Mouse (Mus musculus): ENCODE results near the gene B4galnt4. TPM values are rescaled to one million over a fixed set of nuclear protein-coding genes. Genes with fewer than 3 reads are reported as not detected.

Gene B4galnt4
- not detected for polyA plus RNA-seq (2014; fragmentation: Illumina TruSeq; extraction: RNeasy Lipid Tissue Mini Kit (QIAGEN cat#74804); ENCODE audit: insufficient read depth, low read depth, low replicate concordance)

DNA sequence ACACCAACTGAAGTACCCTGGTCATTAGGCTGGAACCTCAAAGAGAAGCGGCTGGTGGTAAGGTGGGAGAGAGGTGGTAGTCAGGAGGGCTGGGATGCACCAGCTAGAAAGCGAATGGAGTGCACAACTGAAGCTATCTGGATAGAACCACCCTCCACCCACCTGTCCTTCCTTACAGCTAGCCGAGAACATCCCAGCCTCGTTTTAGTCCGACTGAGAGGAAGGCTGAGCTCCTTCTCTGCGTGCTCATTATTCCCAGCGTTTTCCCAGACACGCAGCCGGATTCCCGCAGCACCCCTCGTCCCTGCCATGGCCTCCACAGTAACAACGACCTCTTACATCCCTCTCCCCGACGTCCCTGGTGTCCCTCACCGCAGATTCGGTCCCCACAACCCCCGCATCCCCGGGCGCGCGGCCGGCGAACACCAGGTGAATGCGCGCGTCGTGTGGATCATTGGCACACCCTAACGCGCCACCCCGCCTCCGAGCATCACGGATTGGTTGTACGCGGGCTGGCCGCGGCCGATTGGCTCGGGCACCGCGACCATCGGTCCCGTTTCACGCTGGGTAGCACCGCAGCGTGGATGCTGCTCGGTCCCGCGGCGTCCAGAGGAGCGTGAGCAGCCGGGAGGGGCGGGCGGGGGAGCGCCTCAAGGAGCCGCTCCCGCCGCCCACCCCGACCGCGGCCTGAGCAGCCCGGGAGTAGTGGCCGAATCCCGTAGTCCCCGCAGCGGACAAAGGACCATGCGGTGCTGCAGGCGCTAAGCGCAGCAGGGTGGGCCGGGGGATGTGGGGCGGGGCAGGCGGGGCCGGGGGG is at the start of gene B4galnt4:
Gene B4galnt4 (plus strand): TSS at position 679 of the 817 bp plus-strand sequence.

DNA sequence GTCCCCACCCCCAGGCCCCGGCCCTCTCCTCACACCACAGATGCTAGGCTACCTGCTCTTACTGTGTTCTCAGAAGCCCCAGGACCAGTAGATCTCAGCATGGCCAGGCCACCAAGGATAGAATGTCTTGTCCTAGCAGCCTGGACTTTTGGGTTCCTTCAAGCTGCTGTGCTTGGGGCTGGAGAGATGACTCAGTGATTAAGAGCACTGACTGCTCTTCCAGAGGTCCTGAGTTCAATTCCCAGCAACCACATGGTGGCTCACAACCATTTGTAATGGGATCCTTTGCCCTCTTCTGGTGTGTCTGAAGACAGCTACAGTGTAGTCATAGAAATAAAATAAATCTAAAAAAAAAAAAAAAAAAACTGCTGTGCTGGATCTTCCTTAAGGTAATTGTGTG is 43.1 kb upstream of the B4galnt4 start, which contains the start of gene Ifitm6:
Gene Ifitm6 (minus strand): TSS at position 101 of the 400 bp plus-strand sequence.

DNA sequence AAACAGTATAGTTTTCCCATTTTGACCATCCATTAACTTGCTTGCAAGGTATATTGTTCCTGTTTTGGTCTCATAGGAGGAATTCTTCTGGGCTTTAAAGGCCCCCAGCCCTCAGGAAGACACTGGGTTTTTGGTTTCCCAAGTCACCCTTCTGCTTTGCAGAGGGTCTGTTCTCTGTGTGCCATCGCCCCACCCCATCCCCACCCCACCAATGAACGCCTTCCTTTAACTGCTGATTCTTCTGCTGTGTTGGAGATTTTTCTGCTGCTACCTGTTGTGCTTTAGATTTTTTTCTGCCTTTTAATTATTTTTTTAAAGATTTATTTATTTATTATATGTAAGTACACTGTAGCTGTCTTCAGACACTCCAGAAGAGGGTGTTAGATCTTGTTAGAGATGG is 32.1 kb upstream of the B4galnt4 start, which contains the start of gene Gm17387:
Gene Gm17387 (plus strand): TSS at position 301 of the 400 bp plus-strand sequence.

DNA sequence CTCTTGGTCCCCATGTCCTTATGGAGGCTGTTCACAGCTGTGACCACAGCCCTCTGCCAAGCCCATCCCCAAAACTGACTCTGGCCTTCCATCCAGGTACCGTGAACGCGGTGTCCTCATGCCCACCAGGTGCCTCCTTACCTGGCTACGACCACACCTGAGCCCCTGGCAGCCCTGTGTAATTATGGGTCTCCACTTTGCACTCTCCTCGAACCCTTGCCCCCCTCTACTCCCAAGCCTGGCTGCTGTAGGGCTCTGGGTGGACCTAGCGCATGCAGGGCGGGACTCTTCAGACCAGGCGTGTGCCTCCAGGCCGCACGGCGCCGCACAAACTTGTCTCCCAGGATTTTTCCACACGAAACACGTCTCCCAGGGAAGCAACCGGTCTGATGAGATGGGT is 16.9 kb downstream of the B4galnt4 start, which contains the start of gene Pkp3:
Gene Pkp3 (plus strand): TSS at position 378 of the 400 bp plus-strand sequence.

DNA sequence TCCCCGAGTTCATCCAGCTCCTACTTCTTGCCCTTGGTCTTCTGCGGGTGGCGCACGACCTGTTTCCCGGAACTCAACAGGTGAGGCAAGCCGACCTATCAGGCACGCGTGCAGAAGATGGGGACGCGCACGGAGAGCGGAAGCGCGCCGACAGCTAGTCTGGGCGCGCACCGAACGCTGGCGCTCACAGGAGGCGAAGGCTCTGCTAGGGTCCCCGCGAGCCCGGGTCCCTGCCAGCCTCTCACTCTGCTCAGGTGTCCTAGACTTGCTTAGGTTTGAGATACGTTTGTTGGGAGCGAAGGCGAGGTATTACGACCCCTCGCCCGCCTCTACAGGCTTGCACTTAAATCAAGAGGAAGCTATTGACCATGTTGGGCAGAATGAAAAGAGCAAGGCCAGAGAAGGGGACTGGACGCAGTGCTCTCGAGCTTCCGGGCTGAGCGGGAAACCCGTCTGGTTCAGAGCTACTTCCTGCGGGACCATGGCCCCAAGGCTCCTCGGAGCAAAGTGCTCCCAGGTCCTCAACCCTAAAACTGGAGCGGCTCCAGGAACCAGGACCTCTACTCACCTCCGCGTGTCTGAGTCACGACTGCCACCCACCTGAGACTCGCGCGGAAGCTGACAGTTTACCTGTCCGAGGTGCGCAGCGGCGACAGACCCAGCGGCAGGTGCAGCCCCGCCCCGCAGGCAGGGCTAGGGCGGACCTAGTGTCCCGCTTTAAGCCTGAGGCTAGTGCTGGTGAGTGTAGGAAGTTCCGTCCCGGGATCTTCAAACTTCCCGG is 39.2 kb downstream of the B4galnt4 start, which contains the start of gene Sigirr:
Gene Sigirr (minus strand): TSS at position 662 of the 781 bp plus-strand sequence.

DNA sequence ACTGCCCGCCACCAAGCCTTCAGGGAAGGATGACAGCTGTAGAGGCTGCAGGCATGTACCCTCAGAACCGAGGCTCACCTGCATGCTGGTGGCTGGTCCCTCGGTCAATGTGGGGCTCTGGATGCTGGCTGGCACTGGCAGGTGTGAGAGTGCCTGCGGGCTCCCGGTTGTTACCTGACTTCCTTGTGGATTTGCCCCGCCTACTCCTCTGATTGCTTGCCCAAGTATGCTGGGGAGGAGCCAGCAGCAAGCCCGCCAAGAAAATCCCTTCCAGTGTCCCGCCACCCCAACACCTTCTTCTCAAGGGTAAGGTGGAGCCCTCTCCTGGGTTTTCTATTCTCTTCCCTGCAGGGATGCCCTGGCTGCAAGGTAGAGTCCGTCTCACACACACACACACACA is 56.7 kb downstream of the B4galnt4 start, which contains the start of gene Ano9:
Gene Ano9 (minus strand): TSS at position 171 of the 400 bp plus-strand sequence.

Other genes starting within 250 kb of the B4galnt4 start
- 0.07 TPM for gene Zfp941, start 238.9 kb upstream of the B4galnt4 start, polyA plus RNA-seq (2014; fragmentation: Illumina TruSeq; extraction: RNeasy Lipid Tissue Mini Kit (QIAGEN cat#74804); ENCODE audit: insufficient read depth, low read depth, low replicate concordance)
- gene Urah, start 226.1 kb upstream of the B4galnt4 start, polyA plus RNA-seq (2014; fragmentation: Illumina TruSeq; extraction: RNeasy Lipid Tissue Mini Kit (QIAGEN cat#74804); ENCODE audit: insufficient read depth, low read depth, low replicate concordance), result 18.9 TPM
- gene Scgb1c1, start 215.6 kb upstream of the B4galnt4 start, polyA plus RNA-seq (2014; fragmentation: Illumina TruSeq; extraction: RNeasy Lipid Tissue Mini Kit (QIAGEN cat#74804); ENCODE audit: insufficient read depth, low read depth, low replicate concordance), result 83.0 TPM
- gene Odf3, start 213.3 kb upstream of the B4galnt4 start, polyA plus RNA-seq (2014; fragmentation: Illumina TruSeq; extraction: RNeasy Lipid Tissue Mini Kit (QIAGEN cat#74804); ENCODE audit: insufficient read depth, low read depth, low replicate concordance), result not detected
- not detected for gene Gm45785, start 204.8 kb upstream of the B4galnt4 start, polyA plus RNA-seq (2014; fragmentation: Illumina TruSeq; extraction: RNeasy Lipid Tissue Mini Kit (QIAGEN cat#74804); ENCODE audit: insufficient read depth, low read depth, low replicate concordance)
- gene Ric8a, start 204.1 kb upstream of the B4galnt4 start, polyA plus RNA-seq (2014; fragmentation: Illumina TruSeq; extraction: RNeasy Lipid Tissue Mini Kit (QIAGEN cat#74804); ENCODE audit: insufficient read depth, low read depth, low replicate concordance), result 54.0 TPM
- 29.7 TPM for gene Bet1l, start 203.5 kb upstream of the B4galnt4 start, polyA plus RNA-seq (2014; fragmentation: Illumina TruSeq; extraction: RNeasy Lipid Tissue Mini Kit (QIAGEN cat#74804); ENCODE audit: insufficient read depth, low read depth, low replicate concordance)
- gene Psmd13, start 179.1 kb upstream of the B4galnt4 start, polyA plus RNA-seq (2014; fragmentation: Illumina TruSeq; extraction: RNeasy Lipid Tissue Mini Kit (QIAGEN cat#74804); ENCODE audit: insufficient read depth, low read depth, low replicate concordance), result 114 TPM
- 15.3 TPM for gene Sirt3, start 178.8 kb upstream of the B4galnt4 start, polyA plus RNA-seq (2014; fragmentation: Illumina TruSeq; extraction: RNeasy Lipid Tissue Mini Kit (QIAGEN cat#74804); ENCODE audit: insufficient read depth, low read depth, low replicate concordance)
- 141 TPM for gene Cox8b, start 160.7 kb upstream of the B4galnt4 start, polyA plus RNA-seq (2014; fragmentation: Illumina TruSeq; extraction: RNeasy Lipid Tissue Mini Kit (QIAGEN cat#74804); ENCODE audit: insufficient read depth, low read depth, low replicate concordance)
- gene Nlrp6, start 140.2 kb upstream of the B4galnt4 start, polyA plus RNA-seq (2014; fragmentation: Illumina TruSeq; extraction: RNeasy Lipid Tissue Mini Kit (QIAGEN cat#74804); ENCODE audit: insufficient read depth, low read depth, low replicate concordance), result not detected
- gene Pgghg, start 119.7 kb upstream of the B4galnt4 start, polyA plus RNA-seq (2014; fragmentation: Illumina TruSeq; extraction: RNeasy Lipid Tissue Mini Kit (QIAGEN cat#74804); ENCODE audit: insufficient read depth, low read depth, low replicate concordance), result 13.7 TPM
- 1.2 TPM for gene Ifitm5, start 110.8 kb upstream of the B4galnt4 start, polyA plus RNA-seq (2014; fragmentation: Illumina TruSeq; extraction: RNeasy Lipid Tissue Mini Kit (QIAGEN cat#74804); ENCODE audit: insufficient read depth, low read depth, low replicate concordance)
- not detected for gene Gm45717, start 105.2 kb upstream of the B4galnt4 start, polyA plus RNA-seq (2014; fragmentation: Illumina TruSeq; extraction: RNeasy Lipid Tissue Mini Kit (QIAGEN cat#74804); ENCODE audit: insufficient read depth, low read depth, low replicate concordance)
- gene Ifitm2, start 105.1 kb upstream of the B4galnt4 start, polyA plus RNA-seq (2014; fragmentation: Illumina TruSeq; extraction: RNeasy Lipid Tissue Mini Kit (QIAGEN cat#74804); ENCODE audit: insufficient read depth, low read depth, low replicate concordance), result 663 TPM
- gene Ifitm1, start 93.9 kb upstream of the B4galnt4 start, polyA plus RNA-seq (2014; fragmentation: Illumina TruSeq; extraction: RNeasy Lipid Tissue Mini Kit (QIAGEN cat#74804); ENCODE audit: insufficient read depth, low read depth, low replicate concordance), result 139 TPM
- 811 TPM for gene Ifitm3, start 50.3 kb upstream of the B4galnt4 start, polyA plus RNA-seq (2014; fragmentation: Illumina TruSeq; extraction: RNeasy Lipid Tissue Mini Kit (QIAGEN cat#74804); ENCODE audit: insufficient read depth, low read depth, low replicate concordance)
- gene Ifitm6, start 43.2 kb upstream of the B4galnt4 start, polyA plus RNA-seq (2014; fragmentation: Illumina TruSeq; extraction: RNeasy Lipid Tissue Mini Kit (QIAGEN cat#74804); ENCODE audit: insufficient read depth, low read depth, low replicate concordance), result 21.7 TPM
- not detected for gene Gm17387, start 32.0 kb upstream of the B4galnt4 start, polyA plus RNA-seq (2014; fragmentation: Illumina TruSeq; extraction: RNeasy Lipid Tissue Mini Kit (QIAGEN cat#74804); ENCODE audit: insufficient read depth, low read depth, low replicate concordance)
- 12.5 TPM for gene Pkp3, start 17.1 kb downstream of the B4galnt4 start, polyA plus RNA-seq (2014; fragmentation: Illumina TruSeq; extraction: RNeasy Lipid Tissue Mini Kit (QIAGEN cat#74804); ENCODE audit: insufficient read depth, low read depth, low replicate concordance)
- 23.1 TPM for gene Sigirr, start 39.5 kb downstream of the B4galnt4 start, polyA plus RNA-seq (2014; fragmentation: Illumina TruSeq; extraction: RNeasy Lipid Tissue Mini Kit (QIAGEN cat#74804); ENCODE audit: insufficient read depth, low read depth, low replicate concordance)
- gene Ano9, start 56.7 kb downstream of the B4galnt4 start, polyA plus RNA-seq (2014; fragmentation: Illumina TruSeq; extraction: RNeasy Lipid Tissue Mini Kit (QIAGEN cat#74804); ENCODE audit: insufficient read depth, low read depth, low replicate concordance), result 1.0 TPM
- 14.6 TPM for gene Ptdss2, start 61.3 kb downstream of the B4galnt4 start, polyA plus RNA-seq (2014; fragmentation: Illumina TruSeq; extraction: RNeasy Lipid Tissue Mini Kit (QIAGEN cat#74804); ENCODE audit: insufficient read depth, low read depth, low replicate concordance)
- 139 TPM for gene Rnh1, start 111.8 kb downstream of the B4galnt4 start, polyA plus RNA-seq (2014; fragmentation: Illumina TruSeq; extraction: RNeasy Lipid Tissue Mini Kit (QIAGEN cat#74804); ENCODE audit: insufficient read depth, low read depth, low replicate concordance)
- gene Hras, start 132.9 kb downstream of the B4galnt4 start, polyA plus RNA-seq (2014; fragmentation: Illumina TruSeq; extraction: RNeasy Lipid Tissue Mini Kit (QIAGEN cat#74804); ENCODE audit: insufficient read depth, low read depth, low replicate concordance), result 93.0 TPM
- 7.3 TPM for gene Lrrc56, start 133.1 kb downstream of the B4galnt4 start, polyA plus RNA-seq (2014; fragmentation: Illumina TruSeq; extraction: RNeasy Lipid Tissue Mini Kit (QIAGEN cat#74804); ENCODE audit: insufficient read depth, low read depth, low replicate concordance)
- 1.0 TPM for gene Lmntd2, start 153.0 kb downstream of the B4galnt4 start, polyA plus RNA-seq (2014; fragmentation: Illumina TruSeq; extraction: RNeasy Lipid Tissue Mini Kit (QIAGEN cat#74804); ENCODE audit: insufficient read depth, low read depth, low replicate concordance)
- gene Rassf7, start 154.8 kb downstream of the B4galnt4 start, polyA plus RNA-seq (2014; fragmentation: Illumina TruSeq; extraction: RNeasy Lipid Tissue Mini Kit (QIAGEN cat#74804); ENCODE audit: insufficient read depth, low read depth, low replicate concordance), result 55.1 TPM
- 26.6 TPM for gene Phrf1, start 167.7 kb downstream of the B4galnt4 start, polyA plus RNA-seq (2014; fragmentation: Illumina TruSeq; extraction: RNeasy Lipid Tissue Mini Kit (QIAGEN cat#74804); ENCODE audit: insufficient read depth, low read depth, low replicate concordance)
- gene Irf7, start 205.4 kb downstream of the B4galnt4 start, polyA plus RNA-seq (2014; fragmentation: Illumina TruSeq; extraction: RNeasy Lipid Tissue Mini Kit (QIAGEN cat#74804); ENCODE audit: insufficient read depth, low read depth, low replicate concordance), result 21.8 TPM
- 0.23 TPM for gene Cdhr5, start 215.7 kb downstream of the B4galnt4 start, polyA plus RNA-seq (2014; fragmentation: Illumina TruSeq; extraction: RNeasy Lipid Tissue Mini Kit (QIAGEN cat#74804); ENCODE audit: insufficient read depth, low read depth, low replicate concordance)
- gene Sct, start 218.0 kb downstream of the B4galnt4 start, polyA plus RNA-seq (2014; fragmentation: Illumina TruSeq; extraction: RNeasy Lipid Tissue Mini Kit (QIAGEN cat#74804); ENCODE audit: insufficient read depth, low read depth, low replicate concordance), result not detected
- gene Drd4, start 230.9 kb downstream of the B4galnt4 start, polyA plus RNA-seq (2014; fragmentation: Illumina TruSeq; extraction: RNeasy Lipid Tissue Mini Kit (QIAGEN cat#74804); ENCODE audit: insufficient read depth, low read depth, low replicate concordance), result not detected